Mouse (Mus musculus) gastrocnemius, postnatal 4 days (tissue): ENCODE results near the gene Gm13124. TPM values are rescaled to one million over a fixed set of nuclear protein-coding genes. Genes with fewer than 3 reads are reported as not detected.
"Not testable (repeated sequence)": the region's sequence is repeated elsewhere in the genome, so short reads cannot be mapped to it uniquely, and the experiment has no call there.

ENCODE experiments used
- DNase-seq, 2 experiments: peaks; one replicate each; pipeline ENCODE4 v3.0.0; 2021 to 2022; ENCODE audit warnings: low spot score in 2 of 2, mixed read lengths in 2 of 2
- long read RNA-seq, 2 experiments: library from polyadenylated mRNA; stranded (forward); transcript quantifications; one replicate each; pipeline ENCODE4 v2.0.0; 2021
- total RNA-seq, 2 experiments: library from RNA; stranded (reverse); gene quantifications; 2 replicates each; pipeline ENCODE4 v1.2.3; 2021

Gene Gm13124
- not detected for total RNA-seq
- long read RNA-seq, experiment 1, result 0 reads
- long read RNA-seq, experiment 2, result 0 reads

DNA sequence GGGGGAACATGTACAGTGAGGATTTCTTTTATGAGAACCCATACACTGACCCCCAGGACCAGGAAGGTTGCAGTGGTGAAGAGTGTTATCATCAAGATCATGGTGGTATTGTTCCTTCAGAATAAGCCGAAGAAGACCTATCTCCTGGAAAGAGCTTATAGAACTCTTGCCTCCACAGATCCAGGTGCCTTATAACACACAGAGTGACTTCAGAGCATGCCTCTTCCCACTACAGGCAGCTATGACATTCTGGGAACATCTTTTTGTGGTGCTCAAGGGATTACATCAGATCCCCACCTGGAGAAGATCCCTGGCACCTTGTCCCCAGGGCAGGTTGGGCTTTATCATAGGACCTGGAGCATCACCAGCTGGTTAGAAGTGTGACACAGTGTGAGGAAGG lies at the start of gene Gm13124:
Gene Gm13124, minus strand, starts transcription at position 101 of the 400 bp plus-strand sequence.
- no peak for DNase-seq

DNA sequence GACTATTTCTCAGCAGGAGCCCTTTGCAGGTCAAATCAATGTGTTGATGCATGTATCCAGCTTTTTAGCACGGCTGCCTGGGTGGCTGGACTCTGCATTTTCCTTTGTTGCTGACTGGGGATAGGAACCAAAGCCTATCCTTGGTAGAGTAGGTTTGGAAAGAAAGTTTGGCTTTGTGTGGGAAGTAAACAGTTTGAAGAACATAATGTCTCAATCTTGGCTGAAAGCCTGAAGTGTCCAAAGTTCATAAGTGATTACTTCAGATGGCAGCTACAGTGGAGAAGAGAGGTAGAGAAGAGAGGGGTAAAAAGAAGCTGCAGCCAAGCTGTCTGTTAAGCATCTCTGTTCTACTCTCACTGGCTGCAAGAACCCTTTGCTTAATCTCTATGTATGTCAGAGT lies 49.7 kb upstream of the Gm13124 start:
- DNase-seq, result no peak

DNA sequence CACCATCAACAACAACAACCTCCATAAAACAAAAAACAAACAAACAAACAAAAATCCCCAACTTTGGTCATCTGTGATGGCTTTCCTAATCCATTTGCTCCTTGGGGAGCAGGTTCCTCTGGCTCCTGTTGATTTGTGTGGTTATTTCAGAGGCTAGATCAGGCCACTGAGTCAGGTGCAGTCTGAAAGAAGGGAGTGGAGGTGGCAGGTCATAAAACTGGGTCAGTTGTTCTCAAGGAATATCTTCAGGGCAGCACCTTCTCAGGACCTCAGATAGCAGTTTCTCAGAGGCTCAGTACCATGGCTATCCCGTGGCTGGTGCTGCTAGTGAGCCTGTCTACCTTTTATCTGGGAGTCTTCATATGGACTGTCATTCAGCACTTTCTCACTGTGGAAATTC lies 48.5 kb upstream of the Gm13124 start, which contains the start of gene Aadacl4:
Gene Aadacl4, plus strand, starts transcription at position 301 of the 400 bp plus-strand sequence.
- no peak for DNase-seq

DNA sequence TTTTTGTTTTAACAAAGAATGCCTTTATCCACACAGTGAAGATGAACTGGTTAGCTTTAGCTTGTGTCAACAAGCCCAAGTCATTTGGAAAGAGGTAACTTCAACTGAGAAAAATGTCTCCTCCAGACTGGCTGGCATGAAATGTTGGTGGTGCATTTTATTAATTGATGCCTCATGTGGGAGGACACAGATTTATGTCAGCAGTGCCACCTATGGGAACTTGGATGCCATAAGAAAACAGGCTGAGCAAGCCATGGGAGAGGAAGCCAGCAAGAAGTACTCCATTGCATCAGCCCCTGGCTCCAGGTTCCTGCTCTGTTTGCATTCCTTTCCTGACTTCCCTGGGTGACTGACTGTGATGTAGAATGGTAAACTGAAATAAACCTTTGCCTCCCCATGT lies 27.9 kb upstream of the Gm13124 start:
- DNase-seq, result no peak

DNA sequence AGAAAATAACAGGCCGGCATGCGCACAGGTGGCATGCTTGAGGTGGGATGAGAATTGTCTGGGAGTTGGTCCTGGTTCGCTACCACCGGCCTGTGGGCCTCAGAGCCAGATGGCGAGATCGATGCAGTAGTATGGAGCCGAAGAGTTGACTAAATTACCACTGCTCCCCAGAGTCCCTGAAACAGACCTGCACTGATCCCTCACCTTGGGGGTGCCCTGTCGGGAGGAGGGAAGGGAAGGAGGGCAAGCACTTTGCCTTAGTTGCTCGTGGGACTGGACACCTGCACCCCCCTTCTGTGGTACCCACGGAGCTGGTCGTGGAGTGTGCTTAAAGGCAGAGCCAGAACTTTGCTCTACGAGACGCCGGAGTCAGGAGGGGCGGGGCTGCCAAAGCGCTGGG lies 21.3 kb upstream of the Gm13124 start:
- not testable (repeated sequence) for DNase-seq

DNA sequence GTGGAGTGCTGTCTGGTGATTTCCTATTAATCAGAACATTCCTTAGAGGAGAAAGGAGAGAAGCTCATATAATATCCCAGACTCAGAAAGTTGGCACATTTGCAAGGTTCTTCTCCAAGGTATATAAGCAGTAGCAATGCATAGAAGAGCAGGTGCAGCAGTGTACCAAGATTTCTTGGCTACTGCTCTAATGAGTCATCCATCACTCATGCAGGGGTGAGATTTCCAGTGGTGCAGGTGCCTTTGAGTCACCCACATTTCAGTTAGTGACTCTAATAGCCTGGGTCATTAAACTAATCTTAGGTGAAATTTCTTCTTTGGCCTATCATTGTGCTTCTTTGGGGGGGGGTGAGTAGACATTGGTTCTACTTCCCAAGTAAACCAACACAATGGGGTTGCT lies 2.8 kb upstream of the Gm13124 start:
- DNase-seq, result no peak

DNA sequence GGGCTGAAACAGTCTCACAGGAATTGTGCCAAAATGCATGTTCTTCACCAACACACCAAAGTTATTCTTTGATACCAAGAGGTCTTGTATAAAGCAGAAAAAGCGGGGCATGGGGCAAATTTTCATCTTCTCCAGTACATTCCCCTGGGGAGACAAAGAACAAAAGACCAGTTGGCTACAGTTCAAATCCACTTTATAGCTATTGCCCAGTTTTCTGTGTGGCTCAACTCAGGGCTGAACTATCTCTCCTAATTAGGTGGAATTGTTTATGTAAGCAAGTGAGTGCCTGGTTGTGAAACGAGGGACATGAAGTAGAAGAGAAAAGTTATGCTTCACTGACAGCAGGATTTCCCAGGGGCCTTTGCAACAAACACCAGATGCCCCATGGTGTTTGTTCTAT lies 3.7 kb downstream of the Gm13124 start:
- DNase-seq, result no peak

DNA sequence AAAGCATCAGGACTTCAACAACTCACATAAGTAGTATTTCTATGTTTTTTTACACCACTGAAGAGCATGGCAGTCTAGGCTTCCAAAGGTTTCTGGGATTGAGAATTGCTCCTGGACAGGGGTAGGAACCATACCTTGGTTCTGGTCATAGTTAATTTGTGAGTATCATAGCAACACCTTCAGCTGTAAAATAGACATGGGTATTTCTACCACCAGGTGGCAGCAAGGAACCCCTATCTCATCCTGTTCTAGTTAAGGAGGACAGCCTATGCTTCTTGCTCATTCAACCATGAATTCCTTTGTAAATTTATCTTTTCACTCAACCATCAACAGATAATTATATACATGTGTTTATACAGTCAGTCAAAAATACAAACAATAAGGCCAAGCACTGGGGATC lies 5.1 kb downstream of the Gm13124 start:
- DNase-seq, result no peak

DNA sequence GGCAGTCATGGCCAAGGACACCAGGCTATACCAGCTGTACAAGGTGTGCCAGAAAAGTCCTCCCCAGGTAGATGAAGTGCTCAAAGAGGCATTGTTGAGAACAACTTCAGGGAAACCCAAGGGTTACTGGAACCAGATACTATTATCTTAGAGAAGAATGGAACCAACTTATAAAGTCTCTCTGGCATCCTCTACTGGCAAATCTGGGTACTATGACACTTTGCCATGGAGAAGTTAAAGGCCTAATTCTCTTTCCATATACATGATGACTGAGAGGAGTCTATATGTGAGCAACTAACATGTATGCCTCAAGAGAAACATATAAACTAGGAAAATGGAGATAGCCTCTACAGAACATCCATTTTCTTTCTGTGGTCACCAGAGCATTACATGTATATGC lies 13.8 kb downstream of the Gm13124 start:
- no peak for DNase-seq

DNA sequence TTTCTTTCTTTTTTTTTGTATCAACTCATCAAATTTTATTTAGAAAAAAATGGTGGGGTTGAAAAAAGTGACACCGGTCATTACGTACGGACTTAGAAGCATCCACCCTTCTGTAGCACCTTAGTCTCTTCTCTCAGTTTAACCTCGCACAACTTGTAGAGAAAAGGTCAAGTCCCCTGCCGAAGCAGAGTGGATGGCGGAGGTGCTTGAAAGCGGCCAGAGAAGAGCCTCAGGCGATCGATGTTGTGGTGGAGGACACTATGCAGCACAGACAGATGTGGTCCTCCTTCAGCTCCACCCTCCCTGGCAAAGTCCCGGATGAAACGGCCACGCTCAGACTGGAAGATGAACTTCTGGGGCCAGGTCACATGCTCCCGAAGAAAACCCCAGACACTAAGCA lies 19.6 kb downstream of the Gm13124 start:
- DNase-seq, result not testable (repeated sequence)

DNA sequence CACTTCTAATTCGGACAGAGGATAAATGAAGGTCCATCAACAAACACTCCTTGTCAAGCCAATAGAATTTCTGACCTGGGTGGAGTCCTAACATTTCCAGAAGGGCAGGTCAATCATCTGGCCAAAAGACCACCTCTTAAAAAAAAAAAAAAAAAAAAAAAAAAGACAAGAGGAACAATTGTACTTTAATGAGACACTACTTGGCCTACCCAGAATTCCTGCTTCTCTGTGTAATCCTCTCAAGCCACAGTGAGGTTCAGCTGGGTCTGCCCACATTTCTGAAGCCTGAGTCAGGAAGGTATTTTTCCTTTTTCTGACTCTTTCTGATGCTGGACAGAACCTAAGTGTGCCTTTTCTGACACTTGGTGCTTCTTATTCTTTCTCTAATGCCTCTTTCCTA lies 20.2 kb downstream of the Gm13124 start:
- no peak for DNase-seq

DNA sequence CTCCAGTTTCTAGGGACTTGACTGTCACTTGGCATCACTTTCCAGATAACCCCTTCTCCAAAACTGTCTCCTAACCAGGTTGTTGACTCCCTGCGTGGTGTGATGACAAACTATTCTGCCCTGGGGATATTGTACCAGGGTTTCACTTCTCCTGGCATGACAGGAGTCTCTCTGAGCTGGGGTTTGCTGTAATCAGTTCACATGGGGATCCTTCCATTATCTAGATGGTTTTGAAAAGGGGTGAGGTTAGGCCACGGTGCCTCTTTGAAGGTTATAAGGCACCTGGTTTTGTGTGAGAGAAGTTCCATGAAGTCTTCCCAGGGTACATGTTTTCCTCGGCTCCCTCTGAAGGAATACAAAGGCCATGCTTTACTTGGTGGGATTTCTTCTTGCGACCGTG lies 45.4 kb downstream of the Gm13124 start, which contains the start of gene 9430007A20Rik:
Gene 9430007A20Rik, plus strand, starts transcription at position 301 of the 400 bp plus-strand sequence.
- no peak for DNase-seq

DNA sequence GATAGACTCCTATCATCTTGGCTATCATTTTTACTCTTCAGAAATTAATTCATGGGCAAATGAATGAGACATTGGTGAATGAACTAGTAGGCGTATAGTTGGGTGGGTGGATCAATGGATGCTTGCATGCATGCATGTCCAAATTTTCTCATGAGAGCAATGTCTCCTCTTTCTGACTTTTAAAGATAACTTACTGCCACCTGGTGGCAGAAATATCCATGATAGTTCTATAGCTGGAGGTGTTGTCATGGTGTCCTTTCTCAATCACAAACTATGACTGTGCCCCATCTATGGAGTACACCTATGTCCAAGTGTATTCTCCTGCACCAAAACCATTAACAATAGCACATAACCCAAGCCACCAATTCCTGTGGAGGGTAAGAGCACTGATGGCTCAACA lies 58.4 kb downstream of the Gm13124 start:
- no peak for DNase-seq

Other genes starting within 250 kb of the Gm13124 start
- gene Gm13128, start 234.9 kb downstream of the Gm13124 start, total RNA-seq, result not detected
- gene Gm13119, start 207.2 kb downstream of the Gm13124 start, total RNA-seq, result not detected
- gene Pramef20, start 187.2 kb downstream of the Gm13124 start, total RNA-seq, result not detected
- gene Pramef12, start 156.7 kb downstream of the Gm13124 start, total RNA-seq, result not detected
- not detected for gene 1700012P22Rik, start 126.4 kb downstream of the Gm13124 start, total RNA-seq
- not detected for gene Gm9944, start 111.8 kb downstream of the Gm13124 start, total RNA-seq
- gene Aadacl3, start 101.4 kb downstream of the Gm13124 start, total RNA-seq, result not detected
- gene 9430007A20Rik, start 45.3 kb downstream of the Gm13124 start, total RNA-seq, result not detected
- gene Aadacl4, start 48.6 kb upstream of the Gm13124 start, total RNA-seq, result not detected
- gene Gm436, start 121.2 kb upstream of the Gm13124 start, total RNA-seq, result not detected
- under 1 TPM in 1 of 2 experiments, not detected in 1; 0.25 TPM for gene Gm13178, start 156.3 kb upstream of the Gm13124 start, total RNA-seq
- gene Gm438, start 221.4 kb upstream of the Gm13124 start, total RNA-seq, result not detected